8 mouse cellular contexts compared by ENCODE assay signal in genomic region chr2:34903652-34904405, GRCm38 (mm10). TPM values are rescaled to one million over a fixed set of nuclear protein-coding genes. Genes with fewer than 3 reads are reported as not detected.
A peak's percentile ranks its signal among the peaks of the same experiment; 100 is the strongest.
DNase-seq lines count a peak whose midpoint lies in the region; ATAC-seq and TF ChIP-seq lines count a peak whose summit lies in the region.

No protein-coding gene starts in this region.

- peak overlapping the region; percentile 92 for H3K27ac ChIP-seq in gastrocnemius, adult 2 months
- H3K27ac ChIP-seq in liver, embryonic 13.5 days = peak overlapping the region; percentile 89

- intact Hi-C loops in gastrocnemius, adult 2 months (cut with DNase I) = loop anchor here (5.0 kb wide), 1 partner anchor 68 kb away; no protein-coding TSS in a partner anchor
- intact Hi-C loops in gastrocnemius, postnatal 36 days (cut with DNase I) = no loop called here

- H3K9ac ChIP-seq in liver, embryonic 13.5 days = peak overlapping the region; percentile 67

- TF ChIP-seq CTCF in gastrocnemius, adult 2 months (IDR thresholded peaks at IDR 0.05) = no peak

- H3K4me1 ChIP-seq in liver, embryonic 13.5 days (replicated peaks) = peaks cover 42% of the 10 kb centered on the region

- no peak for ATAC-seq in liver, embryonic 13.5 days (ENCODE audit: low read depth)

- WGBS in liver, embryonic 13.5 days (ENCODE audit: insufficient replicate concordance) = 64% methylated on average over 4 of the region's 4 CpGs

- H3K36me3 ChIP-seq in liver, embryonic 13.5 days = peaks cover 38% of the 10 kb centered on the region

- no peaks in the 10 kb centered on the region for H3K9me3 ChIP-seq in liver, embryonic 13.5 days (replicated peaks)

- H3K27me3 ChIP-seq in liver, embryonic 13.5 days = no peaks in the 10 kb centered on the region

- peak overlapping the region; percentile 84 for H3K4me2 ChIP-seq in liver, embryonic 13.5 days

- peak overlapping the region; percentile 74 for H3K4me3 ChIP-seq in gastrocnemius, adult 2 months
- peak overlapping the region; percentile 43; the same call in 1 of the 2 replicates for H3K4me3 ChIP-seq in liver, embryonic 13.5 days (replicated peaks)

- DNase-seq in gastrocnemius, adult 2 months = no peak
- DNase-seq in gastrocnemius, postnatal 36 days = no peak
- DNase-seq in thymus, postnatal 4 days = peak; percentile 12
- DNase-seq in thymus, postnatal 25 days = no peak
- DNase-seq in liver, embryonic 13.5 days = no peak
- DNase-seq in right cerebral cortex, postnatal 4 days = no peak
- DNase-seq in urinary bladder, adult 18-20 months (ENCODE audit: low spot score in 2 of 2) = no peak
- no peak for DNase-seq in cerebellum, adult 8-10 months

RNA-seq across cellular contexts. Expression of gene Phf19, which starts 10.0 kb away (rescaled TPM):
- under 1 TPM; 0.54 to 0.61 TPM for total RNA-seq in gastrocnemius, adult 2 months (2021)
- under 1 TPM; 0.38 to 0.64 TPM for total RNA-seq in gastrocnemius, postnatal 36 days (2021)
- polyA plus RNA-seq in liver, embryonic 13.5 days (2015; fragmentation: Nextera tagmentation; extraction: Ambion mirVana) = 2.3 and 3.0 TPM in 2 replicates

RNA-seq across cellular contexts. Expression of gene Psmd5, which starts 29.1 kb away (rescaled TPM):
- total RNA-seq in gastrocnemius, adult 2 months (2021) = 10 to 100 TPM; 12.6 to 14.7 TPM
- total RNA-seq in gastrocnemius, postnatal 36 days (2021) = 10 to 100 TPM in 1 of 2 experiments, 1 to 10 TPM in 1; 8.8 to 13.3 TPM
- polyA plus RNA-seq in liver, embryonic 13.5 days (2015; fragmentation: Nextera tagmentation; extraction: Ambion mirVana) = 93.6 and 106 TPM in 2 replicates

RNA-seq across cellular contexts. Expression of gene Cutal, which starts 29.6 kb away (rescaled TPM):
- under 1 TPM; 0.17 to 0.69 TPM for total RNA-seq in gastrocnemius, adult 2 months (2021)
- under 1 TPM in 1 of 2 experiments, not detected in 1; 0.39 TPM for total RNA-seq in gastrocnemius, postnatal 36 days (2021)
- polyA plus RNA-seq in liver, embryonic 13.5 days (2015; fragmentation: Nextera tagmentation; extraction: Ambion mirVana) = 3.4 and 4.4 TPM in 2 replicates

RNA-seq across cellular contexts. Expression of gene Traf1, which starts 57.7 kb away (rescaled TPM):
- 1 to 10 TPM in 1 of 2 experiments, under 1 TPM in 1; 0.46 to 1.2 TPM for total RNA-seq in gastrocnemius, adult 2 months (2021)
- total RNA-seq in gastrocnemius, postnatal 36 days (2021) = 1 to 10 TPM in 1 of 2 experiments, under 1 TPM in 1; 0.76 to 1.1 TPM
- 0.14 and 0.15 TPM in 2 replicates for polyA plus RNA-seq in liver, embryonic 13.5 days (2015; fragmentation: Nextera tagmentation; extraction: Ambion mirVana)
